Mouse (Mus musculus) kidney, postnatal 36 days (tissue): ENCODE results near the gene Hoxd13.
A peak's percentile ranks its signal among the peaks of the same experiment; 100 is the strongest.

ENCODE experiments used
- DNase-seq, 2 experiments: peaks; one replicate each; pipeline ENCODE4 v3.0.0; 2021 to 2022; ENCODE audit warnings: mixed read lengths in 2 of 2

The Hoxd13 gene

GRCm38 (mm10) chr2:74709465-74710419, 41.6 kb downstream of the Hoxd13 start:
- DNase-seq, result no peak

GRCm38 (mm10) chr2:74710929-74711543, 42.9 kb downstream of the Hoxd13 start:
- DNase-seq, result peak in 1 of 2 experiments; percentile 56

GRCm38 (mm10) chr2:74711721-74712621, 43.9 kb downstream of the Hoxd13 start, which contains the start of the genes Hoxd3 and Hoxd4:
Gene Hoxd3, plus strand, starts transcription at chr2:74711927.
Gene Hoxd4, plus strand, starts transcription at chr2:74711929.
- peak; percentile 76 to 82 for DNase-seq

- DNase-seq, result no peak
Measured at GRCm38 (mm10) chr2:74713239-74714150, 45.4 kb downstream of the Hoxd13 start.

- DNase-seq, result peak in 1 of 2 experiments; percentile 43
Measured at GRCm38 (mm10) chr2:74714156-74714789, 46.2 kb downstream of the Hoxd13 start.

- peak in 1 of 2 experiments; percentile 65 for DNase-seq
Measured at GRCm38 (mm10) chr2:74714881-74715280, 46.8 kb downstream of the Hoxd13 start.

- peak; percentile 92 to 98 for DNase-seq
Measured at GRCm38 (mm10) chr2:74715504-74716241, 47.6 kb downstream of the Hoxd13 start.

- DNase-seq, result no peak
Measured at GRCm38 (mm10) chr2:74720384-74720783, 52.3 kb downstream of the Hoxd13 start.

GRCm38 (mm10) chr2:74720955-74721491, 52.9 kb downstream of the Hoxd13 start:
- no peak for DNase-seq
